Mouse (Mus musculus): ENCODE results near the gene Sirt4.

DNA sequence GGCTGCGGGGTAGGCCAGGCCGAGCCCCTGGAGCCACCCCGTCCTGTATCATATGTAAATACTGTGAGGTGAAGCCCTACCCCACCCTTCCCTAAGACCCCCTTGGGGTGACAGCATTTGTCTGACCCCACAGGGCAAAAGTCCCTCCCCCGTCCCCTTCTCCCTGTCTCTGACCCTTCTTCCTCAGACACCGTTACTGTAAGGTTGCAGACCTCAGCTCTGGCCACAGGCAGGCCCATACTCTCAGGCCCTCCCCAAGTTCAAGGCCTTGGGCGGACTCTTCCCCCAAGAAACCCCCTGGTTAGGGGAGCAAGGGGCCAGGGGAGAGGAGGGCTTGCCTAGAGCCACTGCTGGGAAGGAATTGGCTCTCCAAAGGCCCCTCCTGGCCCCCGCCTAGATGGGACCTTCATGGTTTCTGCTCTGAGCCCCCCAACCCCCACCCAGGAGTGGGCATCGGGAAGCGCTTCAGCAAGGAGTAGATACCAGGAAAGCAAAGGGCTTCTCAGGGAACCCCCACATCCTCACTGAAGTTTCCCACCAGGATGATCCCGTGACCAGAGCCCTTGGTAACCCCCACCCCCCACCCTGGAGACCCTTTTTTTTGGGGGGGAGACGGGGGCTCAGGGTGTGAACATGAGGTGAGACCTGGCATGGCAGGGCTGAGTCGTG is 30.0 kb downstream of the Sirt4 start:
- TF ChIP-seq CTCF (IDR thresholded peaks at IDR 0.05; ENCODE audit: low read depth, low read length) (no peak), POLR2A (IDR thresholded peaks at IDR 0.05; ENCODE audit: extremely low read depth, insufficient read depth, low read length) (no peak)
